Mouse (Mus musculus) effector memory CD4-positive, alpha-beta T cell, adult 5 months (primary cell): ENCODE results near the gene Gosr1. TPM values are rescaled to one million over a fixed set of nuclear protein-coding genes. Genes with fewer than 3 reads are reported as not detected.

Experiments
- polyA plus RNA-seq: library from polyadenylated mRNA; unstranded; fragments of 100-300 nt; shearing (Covaris generic); gene quantifications from one replicate; pipeline ENCODE4 v1.2.1, GENCODE M21; 2017

The Gosr1 gene
- polyA plus RNA-seq, result 70.5 TPM

DNA sequence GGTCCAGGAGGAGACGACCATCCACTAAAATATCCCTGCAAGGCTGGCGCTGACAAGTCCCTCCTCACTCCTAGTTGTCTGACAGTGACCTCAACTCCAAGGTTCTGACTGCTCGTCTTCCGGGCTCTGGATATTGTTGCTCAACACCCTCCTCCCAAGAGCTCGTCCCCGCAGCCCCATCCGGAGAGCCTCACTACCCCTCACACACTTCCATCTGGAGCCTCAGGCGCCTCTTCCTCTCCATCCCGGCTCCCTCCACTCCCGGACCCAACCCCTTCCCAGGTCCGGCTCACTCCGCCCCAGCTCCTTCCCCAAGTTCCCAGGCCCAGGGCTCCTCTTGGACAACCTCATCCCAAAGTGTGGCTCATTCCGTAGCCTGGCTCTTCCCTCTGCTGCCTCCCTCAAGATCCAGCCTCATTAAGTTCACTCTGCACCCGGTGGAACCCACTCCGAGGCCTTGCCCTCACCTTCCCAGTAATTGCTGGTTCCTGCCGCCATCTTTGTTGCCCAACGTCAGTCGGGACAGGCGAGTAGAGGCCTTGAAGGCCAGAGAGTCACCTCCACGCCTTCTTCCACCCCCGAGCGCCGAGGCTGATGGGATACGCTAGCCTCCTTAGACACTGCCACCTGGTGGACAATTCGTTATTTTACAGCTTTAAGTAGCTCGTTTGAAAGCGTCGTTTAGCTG lies at the start of gene Gosr1:
TSS of gene Gosr1 (minus strand) at position 527 of the 688 bp plus-strand sequence.

DNA sequence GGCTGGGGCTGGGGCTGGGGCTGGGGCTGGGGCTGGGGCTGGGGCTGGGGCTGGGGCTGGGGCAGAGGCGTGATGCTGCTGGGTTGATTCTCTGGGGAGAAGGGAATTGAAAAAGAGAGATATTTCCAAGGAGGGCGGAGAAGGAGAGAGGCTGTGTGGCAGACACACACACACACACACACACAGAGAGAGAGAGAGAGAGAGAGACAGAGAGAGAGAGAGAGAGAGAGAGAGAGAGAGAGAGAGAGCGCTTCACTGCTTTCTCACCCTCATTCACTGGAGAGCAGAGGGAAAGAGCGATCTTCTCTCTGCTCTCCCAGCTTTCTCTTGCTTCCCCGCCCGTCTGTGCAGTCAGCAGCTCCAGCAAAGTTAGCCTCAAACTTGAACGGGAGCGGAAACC lies 83.9 kb downstream of the Gosr1 start, which contains the start of gene Trarg1:
TSS of gene Trarg1 (plus strand) at position 301 of the 400 bp plus-strand sequence.

Other genes with a start within 250 kb of the Gosr1 start
- gene Abr, start 141.3 kb downstream of the Gosr1 start, polyA plus RNA-seq, result 70.5 TPM
- not detected for gene Bhlha9, start 91.1 kb downstream of the Gosr1 start, polyA plus RNA-seq
- not detected for gene Trarg1, start 83.8 kb downstream of the Gosr1 start, polyA plus RNA-seq
- 2.8 TPM for gene Cpd, start 83.4 kb upstream of the Gosr1 start, polyA plus RNA-seq
- gene Tmigd1, start 138.6 kb upstream of the Gosr1 start, polyA plus RNA-seq, result not detected
- 47.7 TPM for gene Blmh, start 161.2 kb upstream of the Gosr1 start, polyA plus RNA-seq
- gene Slc6a4, start 235.0 kb upstream of the Gosr1 start, polyA plus RNA-seq, result not detected